Mouse (Mus musculus): ENCODE results near the gene Rps9. TPM values are rescaled to one million over a fixed set of nuclear protein-coding genes. Genes with fewer than 3 reads are reported as not detected.

Gene Rps9
- polyA plus RNA-seq, 1 experiment = 3,200 TPM

- no peak within 1 kb of the TSS for H3K4me3 ChIP-seq (ENCODE audit: insufficient read depth, poor library complexity, severe bottlenecking)
- H3ac ChIP-seq (ENCODE audit: control insufficient read depth, insufficient read length, low read depth) = no peak within 1 kb of the TSS
- no peaks in the 10 kb centered on the region for H3K27me3 ChIP-seq (ENCODE audit: control insufficient read depth, insufficient read depth, insufficient read length)
- no peaks in the 10 kb centered on the region for H3K79me2 ChIP-seq (ENCODE audit: control insufficient read depth, insufficient read depth)
- no peaks in the 10 kb centered on the region for H3K36me3 ChIP-seq (ENCODE audit: control insufficient read depth, insufficient read depth)
- TF ChIP-seq CTCF (IDR thresholded peaks at IDR 0.05; ENCODE audit: control insufficient read depth, insufficient read depth, insufficient read length) (no peak), USF1 (IDR thresholded peaks at IDR 0.05; ENCODE audit: low read depth) (no peak), MYOD1 (IDR thresholded peaks at IDR 0.05; ENCODE audit: control insufficient read depth, insufficient read length, low read depth) (no peak), FOSL1 (IDR thresholded peaks at IDR 0.05; ENCODE audit: insufficient read depth, low read length, poor library complexity, severe bottlenecking) (no peak), MAX (IDR thresholded peaks at IDR 0.05) (no peak), CEBPB (IDR thresholded peaks at IDR 0.05; ENCODE audit: low read depth) (no peak), MYOG (IDR thresholded peaks at IDR 0.05; ENCODE audit: control insufficient read depth, extremely low read depth, insufficient read length) (no peak)
- no peaks in the 10 kb centered on the region for H3K79me3 ChIP-seq (ENCODE audit: low read depth)
Observed at GRCm38 (mm10) chr7:3677342-3677741, 26.5 kb upstream of the Rps9 start, which contains the start of gene Tmc4. Gene Tmc4 (minus strand): TSS chr7:3677553.

GRCm38 (mm10) chr7:3683908-3684550 lies 19.8 kb upstream of the Rps9 start:
- H3K79me3 ChIP-seq (ENCODE audit: low read depth) = no peaks in the 10 kb centered on the region
- no peaks in the 10 kb centered on the region for H3K79me2 ChIP-seq (ENCODE audit: control insufficient read depth, insufficient read depth)
- TF ChIP-seq USF1 (IDR thresholded peaks at IDR 0.05; ENCODE audit: low read depth) = no peak
- peaks cover 4% of the 10 kb centered on the region for H3K36me3 ChIP-seq (ENCODE audit: control insufficient read depth, insufficient read depth)
- H3K27me3 ChIP-seq (ENCODE audit: control insufficient read depth, insufficient read depth, insufficient read length) = no peaks in the 10 kb centered on the region
- no peak overlapping the region for H3K4me3 ChIP-seq (ENCODE audit: insufficient read depth, poor library complexity, severe bottlenecking)
- no peak overlapping the region for H3ac ChIP-seq (ENCODE audit: control insufficient read depth, insufficient read length, low read depth)

DNA sequence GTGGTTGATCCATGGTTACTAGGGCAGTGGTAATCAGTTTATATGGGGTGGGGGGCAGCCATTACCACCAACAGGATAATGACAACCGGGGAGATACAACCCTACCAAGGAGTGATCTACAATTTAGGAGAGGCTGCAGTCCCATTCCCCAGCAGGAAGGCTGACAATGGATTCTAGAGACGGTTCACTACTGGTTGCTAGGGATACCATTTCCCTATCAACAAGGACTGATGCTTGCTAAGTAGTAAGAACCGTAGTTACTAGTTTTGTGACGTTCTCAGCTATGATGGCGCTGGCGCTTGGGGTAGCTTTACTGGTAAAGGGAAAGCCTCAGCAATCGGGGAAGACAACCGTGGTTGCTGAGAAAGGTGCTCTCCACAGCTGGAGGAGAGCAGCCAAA lies 19.1 kb upstream of the Rps9 start:
- Histone ChIP-seq H3K79me3 (ENCODE audit: low read depth) (no peaks in the 10 kb centered on the region), H3ac (ENCODE audit: control insufficient read depth, insufficient read length, low read depth) (no peak overlapping the region), H3K27me3 (ENCODE audit: control insufficient read depth, insufficient read depth, insufficient read length) (no peaks in the 10 kb centered on the region), H3K79me2 (ENCODE audit: control insufficient read depth, insufficient read depth) (no peaks in the 10 kb centered on the region), H3K4me3 (ENCODE audit: insufficient read depth, poor library complexity, severe bottlenecking) (no peak overlapping the region), H3K36me3 (ENCODE audit: control insufficient read depth, insufficient read depth) (peaks cover 4% of the 10 kb centered on the region)
- no peak for TF ChIP-seq CTCF (IDR thresholded peaks at IDR 0.05; ENCODE audit: control insufficient read depth, insufficient read depth, insufficient read length)

- Histone ChIP-seq H3K79me3 (ENCODE audit: low read depth) (peaks cover 1% of the 10 kb centered on the region), H3K4me3 (ENCODE audit: insufficient read depth, poor library complexity, severe bottlenecking) (no peak overlapping the region), H3K36me3 (ENCODE audit: control insufficient read depth, insufficient read depth) (peaks cover 9% of the 10 kb centered on the region), H3K79me2 (ENCODE audit: control insufficient read depth, insufficient read depth) (peaks cover 3% of the 10 kb centered on the region), H3K27me3 (ENCODE audit: control insufficient read depth, insufficient read depth, insufficient read length) (no peaks in the 10 kb centered on the region), H3ac (ENCODE audit: control insufficient read depth, insufficient read length, low read depth) (no peak overlapping the region)
- no peak for TF ChIP-seq MYOG (IDR thresholded peaks at IDR 0.05; ENCODE audit: control insufficient read depth, extremely low read depth, insufficient read length)
- TF ChIP-seq MYOD1 (IDR thresholded peaks at IDR 0.05; ENCODE audit: control insufficient read depth, insufficient read length, low read depth) = no peak
- no peak for TF ChIP-seq CEBPB (IDR thresholded peaks at IDR 0.05; ENCODE audit: low read depth)
- TF ChIP-seq USF1 (IDR thresholded peaks at IDR 0.05; ENCODE audit: low read depth) = no peak
- no peak for TF ChIP-seq CTCF (IDR thresholded peaks at IDR 0.05; ENCODE audit: control insufficient read depth, insufficient read depth, insufficient read length)
- no peak for TF ChIP-seq FOSL1 (IDR thresholded peaks at IDR 0.05; ENCODE audit: insufficient read depth, low read length, poor library complexity, severe bottlenecking)
- no peak for TF ChIP-seq MAX (IDR thresholded peaks at IDR 0.05)
Observed at GRCm38 (mm10) chr7:3685400-3686187, 18.2 kb upstream of the Rps9 start.

GRCm38 (mm10) chr7:3691919-3692318 lies 11.9 kb upstream of the Rps9 start:
- peaks cover 36% of the 10 kb centered on the region for H3K79me2 ChIP-seq (ENCODE audit: control insufficient read depth, insufficient read depth)
- no peak for TF ChIP-seq MYOG (IDR thresholded peaks at IDR 0.05; ENCODE audit: control insufficient read depth, extremely low read depth, insufficient read length)
- TF ChIP-seq MAX (IDR thresholded peaks at IDR 0.05) = no peak
- TF ChIP-seq USF1 (IDR thresholded peaks at IDR 0.05; ENCODE audit: low read depth) = no peak
- TF ChIP-seq MYOD1 (IDR thresholded peaks at IDR 0.05; ENCODE audit: control insufficient read depth, insufficient read length, low read depth) = no peak
- no peak for TF ChIP-seq FOSL1 (IDR thresholded peaks at IDR 0.05; ENCODE audit: insufficient read depth, low read length, poor library complexity, severe bottlenecking)
- TF ChIP-seq CEBPB (IDR thresholded peaks at IDR 0.05; ENCODE audit: low read depth) = no peak

GRCm38 (mm10) chr7:3692382-3692986 lies 11.3 kb upstream of the Rps9 start, which contains the start of gene Tsen34:
Gene Tsen34 (plus strand): TSS chr7:3692863.
- no peak for TF ChIP-seq MAX (IDR thresholded peaks at IDR 0.05)
- TF ChIP-seq CEBPB (IDR thresholded peaks at IDR 0.05; ENCODE audit: low read depth) = no peak
- TF ChIP-seq USF1 (IDR thresholded peaks at IDR 0.05; ENCODE audit: low read depth) = no peak
- TF ChIP-seq FOSL1 (IDR thresholded peaks at IDR 0.05; ENCODE audit: insufficient read depth, low read length, poor library complexity, severe bottlenecking) = no peak
- no peak for TF ChIP-seq MYOG (IDR thresholded peaks at IDR 0.05; ENCODE audit: control insufficient read depth, extremely low read depth, insufficient read length)
- no peak for TF ChIP-seq CTCF (IDR thresholded peaks at IDR 0.05; ENCODE audit: control insufficient read depth, insufficient read depth, insufficient read length)
- no peak for TF ChIP-seq MYOD1 (IDR thresholded peaks at IDR 0.05; ENCODE audit: control insufficient read depth, insufficient read length, low read depth)
- Histone ChIP-seq H3K79me3 (ENCODE audit: low read depth) (peaks cover 15% of the 10 kb centered on the region), H3K79me2 (ENCODE audit: control insufficient read depth, insufficient read depth) (peaks cover 36% of the 10 kb centered on the region), H3K27me3 (ENCODE audit: control insufficient read depth, insufficient read depth, insufficient read length) (no peaks in the 10 kb centered on the region), H3ac (ENCODE audit: control insufficient read depth, insufficient read length, low read depth) (peak within 1 kb of the TSS; percentile 70), H3K36me3 (ENCODE audit: control insufficient read depth, insufficient read depth) (peaks cover 21% of the 10 kb centered on the region), H3K4me3 (ENCODE audit: insufficient read depth, poor library complexity, severe bottlenecking) (peak within 1 kb of the TSS; percentile 50)

More at GRCm38 (mm10) chr7:3691919-3692318, 11.9 kb upstream of the Rps9 start:
- Histone ChIP-seq H3K4me3 (ENCODE audit: insufficient read depth, poor library complexity, severe bottlenecking) (peak overlapping the region; percentile 50), H3ac (ENCODE audit: control insufficient read depth, insufficient read length, low read depth) (peak overlapping the region; percentile 52), H3K27me3 (ENCODE audit: control insufficient read depth, insufficient read depth, insufficient read length) (no peaks in the 10 kb centered on the region), H3K79me3 (ENCODE audit: low read depth) (peaks cover 15% of the 10 kb centered on the region), H3K36me3 (ENCODE audit: control insufficient read depth, insufficient read depth) (peaks cover 15% of the 10 kb centered on the region)

Measured in C2C12 (cell line).